Mouse (Mus musculus) heart, embryonic 11.5 days (tissue): ENCODE results near the gene Rnf126. TPM values are rescaled to one million over a fixed set of nuclear protein-coding genes. Genes with fewer than 3 reads are reported as not detected.

ENCODE experiments used
- ATAC-seq: fragments of 200-750 bp; cut with Nextera tagmentation; replicated peaks from 2 replicates; pipeline ENCODE4 v1.8.0; 2017; ENCODE audit warnings: moderate library complexity; ENCODE audit not compliant: insufficient number of reproducible peaks, low FRiP score, low TSS enrichment
- H3K27ac ChIP-seq: fragments of 300-500 bp; sonication (generic); 2 replicates; pipeline ENCODE4 v1.5.1; 2014; ENCODE audit warnings: mild to moderate bottlenecking, low read depth, low read length
- H3K27me3 ChIP-seq: fragments of 300-500 bp; sonication (generic); 2 replicates; pipeline ENCODE4 v1.6.1; 2014; ENCODE audit warnings: mild to moderate bottlenecking, low read length, mixed read lengths; ENCODE audit not compliant: control insufficient read depth, insufficient read depth
- H3K36me3 ChIP-seq: fragments of 300-500 bp; sonication (generic); 2 replicates; pipeline ENCODE4 v1.6.1; 2014; ENCODE audit warnings: mild to moderate bottlenecking, low read length, moderate library complexity, mixed read lengths; ENCODE audit not compliant: control insufficient read depth, insufficient read depth
- H3K4me1 ChIP-seq: fragments of 300-500 bp; sonication (generic); 2 replicates; pipeline ENCODE4 v1.6.1; 2014; ENCODE audit warnings: low read length; ENCODE audit not compliant: control insufficient read depth, insufficient read depth
- H3K4me2 ChIP-seq: fragments of 300-500 bp; sonication (generic); 2 replicates; pipeline ENCODE4 v1.6.1; 2014; ENCODE audit warnings: mild to moderate bottlenecking, moderate library complexity
- H3K4me3 ChIP-seq: fragments of 300-500 bp; sonication (generic); 2 replicates; pipeline ENCODE4 v1.5.1; 2014; ENCODE audit warnings: low read depth, low read length
- H3K9ac ChIP-seq: fragments of 300-500 bp; sonication (generic); 2 replicates; pipeline ENCODE4 v1.6.1; 2014; ENCODE audit warnings: mild to moderate bottlenecking, low read depth, low read length, moderate library complexity
- H3K9me3 ChIP-seq: fragments of 300-500 bp; sonication (generic); replicated peaks from 2 replicates; pipeline ENCODE4 v1.6.1; 2016; ENCODE audit warnings: low read length; ENCODE audit not compliant: control insufficient read depth
- WGBS: fragments of 180-500 bp; shearing (Covaris S2); extraction: QIAGEN DNeasy Blood & Tissue Kit; methylation state at CpG from one replicate; pipeline ENCODE4 v1.1.7; 2014; ENCODE audit not compliant: insufficient replicate concordance; 5-methylcytosine and 5-hydroxymethylcytosine counted together
- polyA plus RNA-seq: library from polyadenylated mRNA; unstranded; fragments of >200 nt; fragmentation: Nextera tagmentation; extraction: Ambion mirVana; gene quantifications from 2 replicates; pipeline ENCODE4 v1.2.1, GENCODE M21; 2014

The Rnf126 gene
- polyA plus RNA-seq, 1 experiment from 2014 or later, result 69.0 TPM

- Histone ChIP-seq H3K9ac (no peak overlapping the region), H3K4me3 (no peak overlapping the region), H3K4me2 (no peak overlapping the region), H3K36me3 (no peaks in the 10 kb centered on the region), H3K4me1 (peaks cover 14% of the 10 kb centered on the region; the same call in 1 of the 2 replicates), H3K9me3 (no peaks in the 10 kb centered on the region), H3K27me3 (peaks cover 34% of the 10 kb centered on the region), H3K27ac (no peak overlapping the region)
- ATAC-seq, result no peak
- 36% methylated on average over 27 of the region's 27 CpGs for WGBS
These were observed 17.4 kb upstream of the Rnf126 start for GRCm38 (mm10) chr10:79783920-79784800.

- Histone ChIP-seq H3K4me1 (peaks cover 19% of the 10 kb centered on the region), H3K9me3 (no peaks in the 10 kb centered on the region), H3K9ac (no peak overlapping the region), H3K27me3 (peaks cover 45% of the 10 kb centered on the region), H3K4me2 (no peak overlapping the region), H3K4me3 (no peak overlapping the region), H3K27ac (no peak overlapping the region), H3K36me3 (no peaks in the 10 kb centered on the region)
- 60% methylated on average over 7 of the region's 7 CpGs for WGBS
- ATAC-seq, result no peak
These were observed 16.3 kb upstream of the Rnf126 start for GRCm38 (mm10) chr10:79783050-79783449.

GRCm38 (mm10) chr10:79781956-79782355, 15.2 kb upstream of the Rnf126 start:
- Histone ChIP-seq H3K9ac (no peak overlapping the region), H3K27ac (no peak overlapping the region), H3K4me3 (no peak overlapping the region), H3K36me3 (no peaks in the 10 kb centered on the region), H3K4me1 (peaks cover 30% of the 10 kb centered on the region), H3K27me3 (peaks cover 54% of the 10 kb centered on the region), H3K4me2 (no peak overlapping the region), H3K9me3 (no peaks in the 10 kb centered on the region)
- no peak for ATAC-seq
- WGBS, result 61% methylated on average over 5 of the region's 5 CpGs

- WGBS, result 28% methylated on average over 21 of the region's 21 CpGs
- H3K27me3 ChIP-seq, result peaks cover 55% of the 10 kb centered on the region
- H3K27ac ChIP-seq, result no peak overlapping the region
These were observed 14.4 kb upstream of the Rnf126 start for GRCm38 (mm10) chr10:79781139-79781538.

GRCm38 (mm10) chr10:79780664-79781015, 13.9 kb upstream of the Rnf126 start:
- ATAC-seq, result peak; percentile 54; the same call in 1 of the 2 replicates
- no peak overlapping the region for H3K9ac ChIP-seq

More at GRCm38 (mm10) chr10:79781139-79781538, 14.4 kb upstream of the Rnf126 start:
- H3K4me2 ChIP-seq, result peak overlapping the region; percentile 73
- ATAC-seq, result no peak
- no peak overlapping the region for H3K9ac ChIP-seq
- no peaks in the 10 kb centered on the region for H3K9me3 ChIP-seq
- H3K4me1 ChIP-seq, result peaks cover 31% of the 10 kb centered on the region
- no peaks in the 10 kb centered on the region for H3K36me3 ChIP-seq
- peak overlapping the region; percentile 37 for H3K4me3 ChIP-seq

GRCm38 (mm10) chr10:79779784-79780663, 13.3 kb upstream of the Rnf126 start:
- peak; percentile 85 for ATAC-seq
- 2% methylated on average over 55 of the region's 55 CpGs for WGBS
- H3K9ac ChIP-seq, result no peak overlapping the region
- H3K27ac ChIP-seq, result no peak overlapping the region
- no peaks in the 10 kb centered on the region for H3K36me3 ChIP-seq
- H3K4me1 ChIP-seq, result peaks cover 31% of the 10 kb centered on the region
- peak overlapping the region; percentile 73 for H3K4me2 ChIP-seq
- H3K4me3 ChIP-seq, result peak overlapping the region; percentile 37
- H3K9me3 ChIP-seq, result 0 out of 2 replicates have a peak, but pooled peaks cover under 1% of the 10 kb centered on the region
- peaks cover 50% of the 10 kb centered on the region for H3K27me3 ChIP-seq

More at GRCm38 (mm10) chr10:79780664-79781015, 13.9 kb upstream of the Rnf126 start:
- H3K4me1 ChIP-seq, result peaks cover 31% of the 10 kb centered on the region
- H3K4me3 ChIP-seq, result peak overlapping the region; percentile 37
- H3K27ac ChIP-seq, result no peak overlapping the region
- peak overlapping the region; percentile 73 for H3K4me2 ChIP-seq
- H3K27me3 ChIP-seq, result peaks cover 53% of the 10 kb centered on the region
- H3K36me3 ChIP-seq, result no peaks in the 10 kb centered on the region
- no peaks in the 10 kb centered on the region for H3K9me3 ChIP-seq
- under 1% methylated on average over 13 of the region's 13 CpGs for WGBS

- ATAC-seq, result no peak
- 25% methylated on average over 2 of the region's 2 CpGs for WGBS
- Histone ChIP-seq H3K4me2 (no peak overlapping the region), H3K27me3 (peaks cover 42% of the 10 kb centered on the region), H3K4me1 (peaks cover 31% of the 10 kb centered on the region), H3K4me3 (no peak overlapping the region), H3K36me3 (no peaks in the 10 kb centered on the region), H3K27ac (no peak overlapping the region), H3K9me3 (0 out of 2 replicates have a peak, but pooled peaks cover 3% of the 10 kb centered on the region), H3K9ac (no peak overlapping the region)
These were observed 12.4 kb upstream of the Rnf126 start for GRCm38 (mm10) chr10:79779193-79779592.

GRCm38 (mm10) chr10:79778006-79778405, 11.3 kb upstream of the Rnf126 start:
- H3K9ac ChIP-seq, result no peak overlapping the region
- H3K4me1 ChIP-seq, result peaks cover 31% of the 10 kb centered on the region
- 0 out of 2 replicates have a peak overlapping the region, but pooled peaks have one; percentile 15 for H3K27ac ChIP-seq
- ATAC-seq, result no peak
- WGBS, result 10% methylated on average over 15 of the region's 15 CpGs
- peak overlapping the region; percentile 83 for H3K4me2 ChIP-seq
- H3K27me3 ChIP-seq, result peaks cover 40% of the 10 kb centered on the region
- no peaks in the 10 kb centered on the region for H3K36me3 ChIP-seq
- H3K9me3 ChIP-seq, result 0 out of 2 replicates have a peak, but pooled peaks cover 3% of the 10 kb centered on the region
- H3K4me3 ChIP-seq, result peak overlapping the region; percentile 54
